ENCODE assay signal across 9 mouse cellular contexts in the genomic region with DNA sequence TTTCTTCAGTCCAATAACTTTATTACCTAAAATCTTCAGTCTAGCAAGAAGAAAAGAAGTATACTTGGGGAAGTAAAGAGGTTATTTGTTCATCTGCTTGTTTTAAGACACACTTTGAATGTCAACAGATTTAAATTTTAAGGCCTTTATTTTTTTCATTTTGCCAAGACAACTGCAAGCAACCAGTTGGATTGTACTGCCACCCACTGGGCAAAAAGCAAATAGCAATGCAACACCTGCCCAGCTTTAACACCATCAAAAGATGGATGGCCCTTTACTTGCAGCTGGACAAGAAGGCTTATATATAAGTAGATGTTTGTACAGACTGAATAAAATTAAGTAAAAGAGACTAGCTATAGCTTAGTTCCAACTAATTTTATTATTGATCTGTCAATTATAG. TPM values are rescaled to one million over a fixed set of nuclear protein-coding genes. Genes with fewer than 3 reads are reported as not detected.
DNase-seq lines count a peak whose midpoint lies in the region; ATAC-seq lines count a peak whose summit lies in the region.
"Had no signal": no experiment of that assay in that cellular context is flagged by ENCODE, and none has a peak within 500 bp of the region (broad histone marks: within the 10 kb centered on the region; RNA-seq: fewer than 3 reads in every experiment).

No protein-coding gene starts in this region.

- H3K27ac ChIP-seq in midbrain, embryonic 11.5 days (ENCODE audit: low read depth, low read length), result no peak overlapping the region
- H3K27ac ChIP-seq in midbrain, embryonic 16.5 days (ENCODE audit: low read length), result no peak overlapping the region
- H3K27ac ChIP-seq: limb, embryonic 12.5 days had no signal

- no peak overlapping the region for H3K9ac ChIP-seq in midbrain, embryonic 11.5 days (ENCODE audit: low read length)
- H3K9ac ChIP-seq in midbrain, embryonic 16.5 days (ENCODE audit: low read depth, low read length), result no peak overlapping the region
- H3K9ac ChIP-seq: limb, embryonic 12.5 days had no signal

- no peaks in the 10 kb centered on the region for H3K36me3 ChIP-seq in midbrain, embryonic 11.5 days (ENCODE audit: control insufficient read depth, insufficient read depth, low read length)
- H3K36me3 ChIP-seq in midbrain, embryonic 16.5 days (ENCODE audit: control insufficient read depth, insufficient read depth, low read length), result no peaks in the 10 kb centered on the region; the same call in 1 of the 2 replicates

- peak; percentile 93 for DNase-seq in midbrain, embryonic 11.5 days (ENCODE audit: low spot score, missing footprints)
- peak; percentile 56 for DNase-seq in R1 (ENCODE audit: low read depth, low spot score)
- peak; percentile 71 to 83 for DNase-seq in cerebellum, postnatal 14 days
- peak; percentile 75 to 76 for DNase-seq in left cerebral cortex, postnatal 14 days (ENCODE audit: low spot score in 2 of 2)
- DNase-seq in ovary, postnatal 36 days (ENCODE audit: low spot score), result peak; percentile 37
- DNase-seq in yolk sac, embryonic 10.5 days (ENCODE audit: low spot score), result no peak

- H3K4me3 ChIP-seq in midbrain, embryonic 11.5 days (ENCODE audit: low read depth, low read length), result no peak overlapping the region
- no peak overlapping the region for H3K4me3 ChIP-seq in midbrain, embryonic 16.5 days (ENCODE audit: low read depth, low read length)
- H3K4me3 ChIP-seq: limb, embryonic 12.5 days had no signal

- H3K4me1 ChIP-seq in midbrain, embryonic 11.5 days (ENCODE audit: control insufficient read depth, insufficient read depth, low read length), result no peaks in the 10 kb centered on the region
- no peaks in the 10 kb centered on the region for H3K4me1 ChIP-seq in midbrain, embryonic 16.5 days (ENCODE audit: control insufficient read depth, insufficient read depth, low read length)
- H3K4me1 ChIP-seq: limb, embryonic 12.5 days had no signal

- no peaks in the 10 kb centered on the region for H3K27me3 ChIP-seq in midbrain, embryonic 11.5 days (ENCODE audit: control insufficient read depth, insufficient read depth, low read length)
- no peaks in the 10 kb centered on the region for H3K27me3 ChIP-seq in midbrain, embryonic 16.5 days (ENCODE audit: control insufficient read depth, insufficient read depth, low read depth, low read length)
- H3K27me3 ChIP-seq: limb, embryonic 12.5 days had no signal

- no peak for ATAC-seq in midbrain, embryonic 11.5 days (ENCODE audit: low FRiP score)
- ATAC-seq in midbrain, embryonic 16.5 days, result no peak
- ATAC-seq in granulocyte monocyte progenitor cell, adult 5-6 weeks (replicated peaks; ENCODE audit: poor library complexity, severe bottlenecking), result peak; percentile 58; the same call in 1 of the 2 replicates

- no peaks in the 10 kb centered on the region for H3K9me3 ChIP-seq in midbrain, embryonic 11.5 days (ENCODE audit: control insufficient read depth, low read length)
- no peaks in the 10 kb centered on the region for H3K9me3 ChIP-seq in midbrain, embryonic 16.5 days (replicated peaks; ENCODE audit: control insufficient read depth, low read length, poor library complexity, severe bottlenecking)
- H3K9me3 ChIP-seq: limb, embryonic 12.5 days had no signal

- intact Hi-C loops in left cerebral cortex, postnatal 14 days (cut with DNase I), result no loop called here

- H3K4me2 ChIP-seq in midbrain, embryonic 11.5 days, result no peak overlapping the region
- no peak overlapping the region for H3K4me2 ChIP-seq in midbrain, embryonic 16.5 days (ENCODE audit: low read length)
- H3K4me2 ChIP-seq: limb, embryonic 12.5 days had no signal

RNA-seq across cellular contexts. Expression of gene Cacul1, which starts 27.3 kb away (rescaled TPM):
- 34.6 and 36.5 TPM in 2 replicates for polyA plus RNA-seq in midbrain, embryonic 11.5 days (2014; fragmentation: Nextera tagmentation; extraction: Ambion mirVana)
- 18.1 and 21.2 TPM in 2 replicates for polyA plus RNA-seq in midbrain, embryonic 16.5 days (2015; fragmentation: Nextera tagmentation; extraction: Ambion mirVana)
- 22.2 and 30.8 TPM in 2 replicates for total RNA-seq in granulocyte monocyte progenitor cell, adult 5-6 weeks (2014; fragmentation: Nextera tagmentation)
- 34.7 and 36.2 TPM in 2 replicates for total RNA-seq in granulocyte monocyte progenitor cell, adult 5-6 weeks (2017)
- total RNA-seq in left cerebral cortex, postnatal 14 days (2021), result 10 to 100 TPM; 50.2 to 51.8 TPM
